Mouse (Mus musculus) T-cell, adult 66 days (primary cell): ENCODE results near the gene Tmem17. TPM values are rescaled to one million over a fixed set of nuclear protein-coding genes. Genes with fewer than 3 reads are reported as not detected.

Experiments
- total RNA-seq, 2 experiments: library from RNA; stranded (reverse); gene quantifications; 3 replicates in 1 of 2; 4 replicates in 1 of 2; pipeline ENCODE4 v1.2.4; 2023

The Tmem17 gene
- total RNA-seq: under 1 TPM in 1 of 2 experiments, not detected in 1; 0.82 TPM

DNA sequence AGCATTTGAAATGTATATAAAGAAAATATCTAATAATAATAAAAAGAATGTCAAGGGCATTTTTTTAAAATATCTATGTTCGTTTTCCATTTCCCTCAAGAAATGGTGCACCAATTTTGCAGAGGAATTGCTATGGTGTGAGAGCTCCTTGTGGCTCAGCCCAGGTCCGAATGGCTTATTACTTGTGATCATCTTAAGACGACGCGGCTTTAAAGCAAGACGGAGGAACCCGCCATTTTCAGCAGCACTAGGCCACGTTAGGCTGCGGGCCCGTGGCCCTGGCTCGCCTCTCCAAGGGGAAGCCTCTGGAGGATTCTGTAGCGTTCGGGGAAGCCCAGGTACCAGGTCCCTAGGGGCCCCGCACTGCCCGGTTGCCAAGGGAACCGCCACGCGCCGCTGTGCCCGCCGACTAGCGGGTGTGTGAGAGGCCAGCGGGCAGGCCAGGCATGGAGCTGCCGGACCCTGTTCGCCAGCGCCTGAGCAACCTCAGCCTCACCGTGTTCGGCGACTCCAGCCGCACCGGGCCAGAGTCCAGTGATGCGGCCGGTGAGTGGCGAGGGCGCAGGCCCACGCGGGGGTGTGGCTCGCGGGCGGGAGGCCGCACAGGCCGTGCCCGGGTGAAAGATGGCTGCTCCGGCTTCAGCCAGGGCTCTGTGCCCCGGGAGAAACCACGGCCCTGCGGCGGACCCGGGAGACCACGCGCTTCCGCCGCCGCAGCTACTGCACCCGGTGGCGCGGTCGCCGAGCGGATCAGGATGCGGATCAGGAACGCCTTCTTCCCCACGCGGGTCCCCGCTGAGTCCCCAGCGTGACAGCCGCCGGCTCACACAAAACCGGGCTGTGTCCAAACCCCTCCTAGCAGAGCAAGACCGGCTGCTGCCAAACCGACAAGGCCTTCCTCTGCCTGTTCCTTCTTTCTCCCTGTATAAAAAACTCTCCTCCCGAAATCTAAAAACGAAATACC is at the start of gene Tmem17:
Gene Tmem17 (plus strand): TSS at position 51 of the 964 bp plus-strand sequence.

Other genes starting within 250 kb of the Tmem17 start
- 1 to 10 TPM; 6.1 to 8.1 TPM for gene Ehbp1, start 169.8 kb upstream of the Tmem17 start, total RNA-seq